Mouse (Mus musculus) frontal cortex, adult 2 months (tissue): ENCODE measurements around the gene Zer1. TPM values are rescaled to one million over a fixed set of nuclear protein-coding genes. Genes with fewer than 3 reads are reported as not detected.
"Not testable (repeated sequence)": the region's sequence is repeated elsewhere in the genome, so short reads cannot be mapped to it uniquely, and the experiment has no call there.

Experiments used
- DNase-seq, 2 experiments: peaks; one replicate each; pipeline ENCODE4 v3.0.0; 2022; ENCODE audit warnings: low spot score in 1 of 2; ENCODE audit errors: extremely low spot score in 1 of 2
- polyA plus RNA-seq: library from polyadenylated mRNA; depleted of rRNA; stranded (reverse); fragments of >200 nt; gene quantifications from 2 replicates; pipeline ENCODE4 v1.2.3, GENCODE M21; 2012; rRNA removed

Gene Zer1
- polyA plus RNA-seq: 146 and 169 TPM in 2 replicates

DNA sequence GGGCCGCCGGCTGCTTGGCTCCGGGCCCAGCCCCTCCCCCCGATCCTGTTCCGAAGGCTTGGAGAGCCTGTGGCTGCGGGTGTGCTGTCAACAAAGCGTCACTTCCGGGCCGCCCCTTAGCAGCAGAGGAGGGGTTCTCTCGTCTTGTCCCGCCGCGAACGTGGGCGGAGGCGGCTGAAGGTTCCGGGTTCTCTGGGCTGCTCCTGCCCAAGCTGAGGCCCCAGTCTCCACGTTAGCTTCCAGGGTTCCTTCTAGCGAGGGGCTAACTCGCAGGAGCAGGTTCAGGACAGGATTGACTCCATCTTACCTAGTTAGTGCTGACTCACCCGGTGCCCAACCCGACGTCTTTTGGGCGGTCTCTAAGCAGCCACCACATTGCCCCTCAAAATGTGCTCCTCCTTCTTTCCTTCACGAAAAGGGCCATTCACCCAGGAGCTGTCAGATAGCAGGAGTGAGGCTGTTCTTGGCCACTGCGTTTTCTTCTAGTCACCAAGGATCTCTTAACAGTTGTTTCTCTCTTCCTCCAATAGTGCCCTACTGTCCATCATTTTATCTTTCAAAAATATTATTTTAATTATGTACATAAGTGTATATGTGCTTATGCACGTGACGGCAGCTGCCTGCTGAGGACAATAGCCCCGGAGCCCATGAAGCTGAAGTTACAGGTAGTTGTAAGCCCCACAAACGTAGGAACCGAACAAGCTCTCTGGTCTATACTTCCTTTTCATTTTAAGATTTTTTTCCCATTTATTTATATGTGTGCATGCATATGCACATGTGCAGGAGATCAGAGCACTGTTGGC, at the start of gene Zer1:
Zer1 (minus strand) TSS at position 114 of the 803 bp plus-strand sequence.
- DNase-seq: peak; percentile 91 to 94

GRCm38 (mm10) chr2:30173541-30174240, 49.3 kb upstream of the Zer1 start:
- DNase-seq: no peak

DNA sequence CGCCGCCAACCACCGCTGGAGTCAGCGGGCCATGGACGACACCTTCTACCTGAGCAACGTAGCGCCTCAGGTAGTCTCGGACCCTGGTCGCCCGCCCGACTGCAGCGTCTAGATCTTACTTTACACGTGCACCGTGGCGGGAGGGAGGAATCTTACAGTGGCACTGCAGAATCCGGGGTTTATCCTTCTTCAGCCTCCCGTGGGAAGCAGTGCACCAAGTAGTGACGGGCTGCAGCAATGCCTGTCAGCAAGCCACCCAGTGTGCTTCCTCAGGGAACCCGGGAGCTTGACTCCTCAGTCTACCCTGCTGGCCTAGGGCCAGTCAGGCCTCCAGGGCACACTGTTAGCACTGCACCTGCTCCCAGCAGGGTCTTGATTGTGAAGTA, 47.6 kb upstream of the Zer1 start:
- peak in 1 of 2 experiments; percentile 20 for DNase-seq

DNA sequence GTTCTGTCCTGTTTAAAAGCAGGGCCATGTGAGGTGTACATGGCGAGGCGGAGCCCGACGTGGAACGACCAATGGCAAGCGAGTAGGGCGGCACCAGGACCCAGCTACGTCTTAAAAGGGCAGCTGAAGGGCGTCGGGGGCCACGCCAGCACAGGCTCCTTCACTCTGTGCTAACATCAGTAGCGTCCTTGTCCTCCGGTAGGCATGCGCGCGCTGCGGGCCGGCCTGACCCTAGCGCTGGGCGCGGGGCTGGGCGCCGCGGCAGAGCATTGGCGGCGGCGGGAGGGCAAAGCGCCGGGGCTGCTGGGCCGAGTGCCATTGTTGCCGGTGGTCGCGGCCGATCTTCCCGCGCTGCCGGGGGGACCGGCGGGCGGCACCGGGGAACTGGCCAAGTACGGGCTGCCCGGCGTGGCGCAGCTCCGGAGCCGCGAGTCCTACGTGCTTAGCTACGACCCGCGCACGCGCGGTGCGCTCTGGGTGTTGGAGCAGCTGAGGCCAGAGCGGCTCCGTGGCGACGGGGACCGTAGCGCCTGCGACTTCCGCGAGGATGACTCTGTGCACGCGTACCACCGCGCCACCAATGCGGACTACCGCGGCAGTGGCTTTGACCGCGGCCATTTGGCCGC, 47.1 kb upstream of the Zer1 start, which contains the start of gene Endog:
Endog (plus strand) TSS at position 123 of the 626 bp plus-strand sequence.
- peak; percentile 78 to 91 for DNase-seq

GRCm38 (mm10) chr2:30166677-30167076, 42.3 kb upstream of the Zer1 start:
- DNase-seq: no peak

GRCm38 (mm10) chr2:30164340-30164932, 40.1 kb upstream of the Zer1 start:
- DNase-seq: no peak

GRCm38 (mm10) chr2:30161809-30162208, 37.4 kb upstream of the Zer1 start:
- peak in 1 of 2 experiments; percentile 78 for DNase-seq

GRCm38 (mm10) chr2:30159871-30160270, 35.5 kb upstream of the Zer1 start:
- not testable (repeated sequence) for DNase-seq

GRCm38 (mm10) chr2:30152616-30153015, 28.2 kb upstream of the Zer1 start:
- DNase-seq: no peak

GRCm38 (mm10) chr2:30151840-30152239, 27.5 kb upstream of the Zer1 start:
- DNase-seq: no peak

DNA sequence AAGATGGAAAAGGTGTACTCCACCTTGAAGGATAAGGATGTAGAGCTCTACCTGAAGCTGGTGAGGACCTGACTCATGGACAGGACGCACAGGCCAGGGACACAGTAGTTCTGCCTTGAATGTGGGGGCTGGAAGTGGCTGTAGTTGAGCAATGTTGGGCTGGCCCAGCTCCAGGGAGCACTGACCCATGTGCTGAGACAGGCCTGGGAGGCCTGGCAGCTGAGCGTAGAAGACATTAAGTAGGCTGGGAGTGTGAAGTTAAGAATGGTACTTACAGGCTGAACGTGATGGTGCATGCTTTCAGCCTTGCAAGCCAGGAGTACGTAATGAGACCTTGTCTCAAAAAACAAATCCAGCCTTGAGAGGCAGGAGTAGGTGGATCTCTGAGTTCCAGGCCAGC, 23.1 kb upstream of the Zer1 start:
- no peak for DNase-seq

- no peak for DNase-seq
Measured at GRCm38 (mm10) chr2:30144436-30144835, 20.1 kb upstream of the Zer1 start.

DNA sequence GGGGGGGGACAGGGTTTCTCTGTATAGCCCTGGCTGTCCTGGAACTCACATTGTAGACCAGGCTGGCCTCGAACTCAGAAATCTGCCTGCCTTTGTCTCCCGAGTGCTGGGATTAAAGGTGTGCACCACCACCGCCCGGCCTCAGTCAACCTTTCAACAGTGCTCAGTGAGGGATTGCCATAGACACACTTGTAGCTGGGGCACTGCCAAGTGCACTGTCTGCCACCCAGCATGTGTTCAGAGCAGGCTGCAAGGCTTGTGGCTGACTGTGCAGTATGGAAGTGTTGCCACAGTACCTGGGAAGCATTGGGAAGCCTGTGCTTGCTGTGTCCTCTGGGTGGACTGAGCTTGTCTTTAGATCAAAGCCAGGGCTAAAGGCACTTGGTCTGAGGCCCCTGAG, 15.6 kb upstream of the Zer1 start:
- DNase-seq: not testable (repeated sequence)

DNA sequence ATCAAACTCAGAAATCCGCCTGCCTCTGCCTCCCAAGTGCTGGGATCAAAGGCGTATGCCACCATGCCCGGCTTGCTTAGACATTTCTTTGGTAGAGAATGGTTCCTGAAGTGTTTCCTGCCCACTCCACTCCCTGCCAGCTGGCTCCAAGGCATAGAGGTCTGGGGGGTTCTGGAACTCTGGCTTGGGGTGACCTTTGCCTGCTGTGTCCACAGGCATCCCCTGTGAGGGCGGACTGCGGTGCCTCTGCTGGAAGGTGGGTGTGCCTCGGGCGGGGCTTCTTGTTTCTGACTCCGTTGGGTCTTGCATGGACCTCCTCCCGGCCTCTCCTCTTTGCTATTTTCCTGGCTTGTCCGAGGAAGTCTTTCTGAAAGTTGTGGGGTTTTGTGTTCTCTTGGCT, 12.1 kb upstream of the Zer1 start:
- no peak for DNase-seq

DNA sequence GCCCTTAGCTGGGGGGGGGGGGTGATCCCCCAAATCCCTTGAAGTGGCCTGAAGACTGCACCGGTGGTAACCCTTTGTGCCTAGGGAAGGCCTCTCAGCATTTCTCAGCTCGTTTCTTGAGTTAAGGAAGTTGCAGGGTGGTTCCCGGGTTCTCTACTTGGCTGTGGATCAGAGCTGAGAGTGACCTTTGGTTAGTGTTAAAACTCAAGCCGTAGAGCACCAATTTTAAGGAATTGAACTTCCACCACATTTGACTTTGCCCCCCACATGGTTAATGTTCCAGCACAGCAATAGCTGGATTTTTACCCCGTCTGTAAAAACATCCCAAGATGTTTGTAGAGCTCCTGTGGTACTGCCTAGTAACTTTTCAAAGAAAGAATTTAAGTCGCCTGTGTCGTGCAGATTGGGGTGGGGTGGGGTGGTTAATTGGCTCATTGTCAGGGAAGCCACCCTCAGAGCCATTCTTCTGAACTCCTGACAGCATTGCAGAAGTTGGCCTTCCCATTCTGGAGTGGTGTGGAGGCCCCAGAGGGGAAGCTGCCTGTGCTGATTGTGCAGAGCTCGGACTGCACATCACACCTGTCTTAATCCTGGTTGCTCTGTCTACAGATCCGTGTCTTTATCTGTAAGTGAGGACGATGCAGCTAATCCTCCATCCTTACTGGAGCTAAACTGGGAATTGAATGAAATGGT, 10.7 kb upstream of the Zer1 start:
- no peak for DNase-seq

GRCm38 (mm10) chr2:30134378-30134711, 10.0 kb upstream of the Zer1 start:
- no peak for DNase-seq

DNA sequence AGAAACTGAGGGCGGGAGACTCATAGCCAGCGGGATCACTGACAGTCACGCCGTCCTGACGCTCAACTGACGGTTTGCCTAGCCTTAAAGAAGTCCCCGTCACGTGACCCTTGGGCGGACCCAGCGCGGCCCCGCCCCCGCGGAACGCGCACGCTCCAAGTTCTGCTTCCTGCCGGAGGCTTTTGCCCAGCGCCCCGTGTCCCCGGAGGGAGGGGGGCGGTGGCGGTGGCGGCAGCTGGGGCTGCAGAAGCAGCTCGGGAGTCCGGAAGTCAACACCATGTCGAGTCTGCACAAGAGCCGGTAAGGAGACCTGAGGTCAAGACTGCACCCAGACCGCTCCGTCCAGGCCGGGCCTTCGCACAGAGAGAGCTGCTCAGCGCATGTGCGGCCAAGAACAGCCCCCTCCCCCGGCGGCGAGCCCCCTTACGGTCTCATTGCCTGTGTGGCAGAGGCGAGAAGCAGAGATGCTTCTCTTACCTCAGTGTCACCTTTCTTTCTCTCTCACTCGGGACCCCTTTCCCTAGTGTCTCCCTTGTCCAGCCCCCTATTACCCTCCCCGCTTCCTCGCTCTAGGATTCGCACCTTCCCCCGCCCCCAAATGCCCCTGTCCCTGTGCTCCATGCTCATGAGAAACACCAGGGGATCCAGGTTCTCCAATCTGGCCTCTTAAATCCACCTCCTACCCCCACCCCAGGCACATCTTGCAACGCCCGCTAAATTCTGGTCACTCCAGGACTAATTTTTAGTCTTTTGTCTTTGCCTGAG, 9.4 kb upstream of the Zer1 start, which contains the start of gene Tbc1d13:
Tbc1d13 (plus strand) TSS at position 134 of the 765 bp plus-strand sequence.
- DNase-seq: peak; percentile 94 to 99

DNA sequence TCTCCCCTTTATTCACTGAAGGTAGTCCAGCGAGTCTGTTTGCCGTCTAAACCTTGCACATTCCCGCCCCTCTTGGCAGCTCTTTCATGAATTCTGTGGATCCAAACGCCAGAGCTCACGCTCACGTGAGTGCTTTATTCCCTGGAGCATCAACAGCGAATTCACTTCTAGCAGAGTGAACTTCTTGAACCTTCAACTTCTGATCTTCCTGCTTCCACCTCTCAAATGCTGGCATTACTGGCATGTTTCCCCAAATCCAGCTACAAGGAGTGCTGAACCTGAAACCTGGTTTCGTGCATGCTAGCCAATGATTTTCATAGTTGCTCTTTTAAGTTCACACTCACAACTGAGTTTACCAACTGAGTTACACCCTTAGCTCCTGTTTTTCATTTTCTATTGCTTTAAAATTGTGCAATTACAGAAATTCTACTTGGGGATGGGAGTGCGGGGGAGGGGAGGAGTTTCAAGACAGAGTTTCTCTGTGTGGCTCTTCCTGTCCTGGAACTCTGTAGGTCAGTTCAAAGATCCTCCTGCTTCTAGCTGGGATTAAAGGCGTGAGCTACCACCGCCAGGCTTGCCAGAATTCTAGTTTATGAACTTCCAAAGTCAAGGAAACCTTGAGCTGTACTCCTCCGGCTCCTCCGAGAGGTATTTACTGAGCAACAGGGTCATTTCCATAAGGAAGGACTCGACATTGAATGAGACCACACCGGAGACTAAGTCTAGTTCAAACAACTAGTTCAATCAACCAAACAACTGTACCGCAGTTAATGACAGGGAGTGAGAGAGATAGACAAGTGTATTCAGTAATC, 8.6 kb upstream of the Zer1 start:
- no peak for DNase-seq

- DNase-seq: not testable (repeated sequence)
Measured at GRCm38 (mm10) chr2:30131240-30131639, 6.9 kb upstream of the Zer1 start.
